ENCODE assay signal across 8 mouse cellular contexts in the genomic region with DNA sequence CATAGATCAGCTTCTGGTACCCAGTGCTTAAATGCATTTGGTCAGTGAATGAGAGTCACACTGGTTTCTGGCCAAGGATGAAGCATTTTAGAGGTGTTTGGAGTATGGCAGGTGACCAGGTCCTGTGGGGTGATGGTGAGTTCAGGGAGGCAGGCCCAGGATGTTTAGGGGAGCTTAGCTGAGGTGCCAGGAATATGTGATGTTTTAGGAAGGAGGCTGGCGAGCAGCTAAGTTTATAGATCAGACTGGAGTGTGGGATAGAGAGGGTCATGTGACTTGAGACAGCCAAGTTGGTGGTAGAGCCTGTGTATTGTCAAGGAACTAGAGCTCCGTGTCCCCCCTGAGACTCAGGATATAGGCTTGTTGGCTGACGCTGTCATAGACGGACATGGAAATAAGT. TPM values are rescaled to one million over a fixed set of nuclear protein-coding genes. Genes with fewer than 3 reads are reported as not detected.
DNase-seq lines count a peak whose midpoint lies in the region; ATAC-seq and TF ChIP-seq lines count a peak whose summit lies in the region.

No protein-coding gene starts in this region.

- H3K4me2 ChIP-seq in embryonic facial prominence, embryonic 11.5 days (ENCODE audit: low read depth, low read length), result peak overlapping the region; percentile 74
- H3K4me2 ChIP-seq in myocyte (ENCODE audit: low read depth), result peak overlapping the region; percentile 89

- 65% methylated on average over 4 of the region's 4 CpGs for WGBS in embryonic facial prominence, embryonic 11.5 days

- peak overlapping the region; percentile 71 for H3K4me3 ChIP-seq in left cerebral cortex, adult 2 months
- H3K4me3 ChIP-seq in embryonic facial prominence, embryonic 11.5 days (ENCODE audit: low read depth, low read length), result peak overlapping the region; percentile 63
- peak overlapping the region; percentile 63 for H3K4me3 ChIP-seq in myocyte

- no peaks in the 10 kb centered on the region for H3K27me3 ChIP-seq in embryonic facial prominence, embryonic 11.5 days (ENCODE audit: control insufficient read depth, insufficient read depth, low read length)
- H3K27me3 ChIP-seq in myocyte (ENCODE audit: control insufficient read depth, insufficient read depth, insufficient read length), result no peaks in the 10 kb centered on the region

- no peak for TF ChIP-seq POLR2A in myocyte (IDR thresholded peaks at IDR 0.05; ENCODE audit: insufficient read length, low read depth)

- intact Hi-C loops in left cerebral cortex, adult 2 months (cut with DNase I), result no loop called here
- intact Hi-C loops in left cerebral cortex, postnatal 4 days (cut with DNase I), result no loop called here

- no peak for TF ChIP-seq CTCF in left cerebral cortex, adult 2 months (IDR thresholded peaks at IDR 0.05)

- no peaks in the 10 kb centered on the region; the same call in none of the 2 replicates for H3K4me1 ChIP-seq in embryonic facial prominence, embryonic 11.5 days (ENCODE audit: control insufficient read depth, insufficient read depth, low read length)

- no peaks in the 10 kb centered on the region for H3K36me3 ChIP-seq in embryonic facial prominence, embryonic 11.5 days (replicated peaks; ENCODE audit: control insufficient read depth, insufficient read depth, low read depth, low read length)
- H3K36me3 ChIP-seq in myocyte (ENCODE audit: control insufficient read depth, insufficient read depth), result no peaks in the 10 kb centered on the region

- peaks cover 54% of the 10 kb centered on the region for H3K79me2 ChIP-seq in myocyte (ENCODE audit: control insufficient read depth, insufficient read depth)

- DNase-seq in left cerebral cortex, adult 2 months (ENCODE audit: extremely low spot score in 1 of 2, low spot score in 2 of 2), result no peak
- DNase-seq in left cerebral cortex, adult 18-20 months (ENCODE audit: low spot score in 2 of 2), result no peak
- peak; percentile 3 for DNase-seq in embryonic facial prominence, embryonic 11.5 days (ENCODE audit: low spot score)
- peak; percentile 29 for DNase-seq in induced T-regulatory cell, adult 2 months (ENCODE audit: low read depth)
- no peak for DNase-seq in left cerebral cortex, postnatal 4 days
- DNase-seq in thymus, postnatal 36 days, result no peak
- DNase-seq in adrenal gland, adult 18-20 months (ENCODE audit: low spot score in 2 of 2), result no peak

- peak overlapping the region; percentile 91 for H3K9ac ChIP-seq in embryonic facial prominence, embryonic 11.5 days (replicated peaks; ENCODE audit: low read length)

- no peak overlapping the region for H3K27ac ChIP-seq in left cerebral cortex, adult 2 months
- no peak overlapping the region for H3K27ac ChIP-seq in embryonic facial prominence, embryonic 11.5 days (replicated peaks; ENCODE audit: low read depth, low read length)

- no peak for ATAC-seq in embryonic facial prominence, embryonic 11.5 days (replicated peaks; ENCODE audit: insufficient number of reproducible peaks, low FRiP score, low TSS enrichment, low read depth)

- no peaks in the 10 kb centered on the region for H3K9me3 ChIP-seq in embryonic facial prominence, embryonic 11.5 days (replicated peaks; ENCODE audit: control insufficient read depth, low read length)

- H3ac ChIP-seq in myocyte (ENCODE audit: control insufficient read depth, insufficient read length), result peak overlapping the region; percentile 72

TF ChIP-seq in myocyte, 11 proteins besides CTCF, POLR2A, EP300 and RAD21:
- TF ChIP-seq USF1 (IDR thresholded peaks at IDR 0.05; ENCODE audit: low read depth) (peak; percentile 45), MYOG (IDR thresholded peaks at IDR 0.05; ENCODE audit: control insufficient read depth in 1 of 3, insufficient read depth in 1 of 3, insufficient read length in 2 of 3, low read depth in 2 of 3) (no peak)

RNA-seq across cellular contexts. Expression of a gene that starts 1.4 kb away (rescaled TPM):
- total RNA-seq in left cerebral cortex, adult 2 months (2021), result 100 to 1,000 TPM in 1 of 2 experiments, 10 to 100 TPM in 1; 99.5 to 101 TPM
- total RNA-seq in left cerebral cortex, adult 18-20 months (2021), result 100 to 1,000 TPM; 108 TPM
- polyA plus RNA-seq in embryonic facial prominence, embryonic 11.5 days (2014; fragmentation: Nextera tagmentation; extraction: Ambion mirVana), result 17.6 and 21.1 TPM in 2 replicates
- 44.8 TPM for polyA plus RNA-seq in myocyte (2012; fragmentation: generic; extraction: Trizol)
- 10 to 100 TPM; 93.8 to 97.7 TPM for total RNA-seq in left cerebral cortex, postnatal 4 days (2021)
- total RNA-seq in adrenal gland, adult 18-20 months (2021), result 10 to 100 TPM; 60.6 to 64.4 TPM

Comparison
In these comparisons a context has a peak if more than half of its experiments do, and no peak if none do; other contexts are left out.
1. DNase-seq: peak in embryonic facial prominence, embryonic 11.5 days (single experiment) and induced T-regulatory cell, adult 2 months (single experiment); none in left cerebral cortex, adult 2 months (0 of 2), left cerebral cortex, adult 18-20 months (0 of 2), left cerebral cortex, postnatal 4 days (single experiment), thymus, postnatal 36 days (0 of 2) and adrenal gland, adult 18-20 months (0 of 2).
2. Peak in every context shown above with its lines, with median percentiles within 50 percentile points of each other: H3K4me3 ChIP-seq.